Mouse (Mus musculus) urinary bladder, postnatal 10 days (tissue): ENCODE measurements around the gene Vmn2r12.
"Not testable (repeated sequence)": the region's sequence is repeated elsewhere in the genome, so short reads cannot be mapped to it uniquely, and the experiment has no call there.

Source experiments
- DNase-seq: peaks from one replicate; pipeline ENCODE4 v3.0.0; 2022; ENCODE audit warnings: low spot score

The Vmn2r12 gene

DNA sequence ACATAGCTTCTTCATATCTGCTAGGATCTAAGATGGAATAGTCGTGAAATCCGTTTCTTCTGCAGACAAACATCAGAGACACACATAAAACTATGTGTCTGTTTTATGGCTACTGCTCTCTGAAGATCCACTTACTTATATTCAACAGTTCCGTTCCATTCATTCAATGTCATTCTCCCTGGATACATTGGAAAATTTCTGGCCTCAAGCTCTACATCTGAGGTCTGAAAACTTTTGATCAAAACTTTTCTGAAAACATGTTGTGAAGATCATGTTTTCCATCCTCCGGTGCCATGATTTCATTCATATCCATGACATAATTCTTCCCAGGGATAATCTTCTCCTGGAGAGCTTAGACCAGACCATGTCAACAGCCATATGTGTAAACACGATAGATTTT is at the start of gene Vmn2r12:
TSS of gene Vmn2r12 (minus strand) at position 101 of the 400 bp plus-strand sequence.
- DNase-seq = not testable (repeated sequence)

DNA sequence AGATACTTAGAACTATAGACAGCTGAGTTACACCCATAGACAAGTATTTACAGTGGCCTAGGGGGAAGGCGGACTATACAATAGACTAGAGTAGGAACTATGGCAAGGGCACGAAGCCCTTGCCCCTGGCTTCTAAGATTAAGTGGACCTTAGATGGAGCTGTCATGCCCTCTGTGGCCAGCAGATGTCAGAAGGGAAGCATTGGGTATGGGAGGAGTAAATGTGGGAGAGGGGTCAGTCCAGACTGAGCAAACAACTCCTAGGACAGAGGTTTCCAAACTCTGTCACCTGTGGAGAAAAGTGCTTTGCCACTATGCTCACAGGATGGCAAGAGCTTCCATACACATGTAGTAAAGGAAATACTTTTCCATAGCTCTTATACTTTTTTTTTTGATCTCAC is 41.8 kb upstream of the Vmn2r12 start:
- DNase-seq = no peak

DNA sequence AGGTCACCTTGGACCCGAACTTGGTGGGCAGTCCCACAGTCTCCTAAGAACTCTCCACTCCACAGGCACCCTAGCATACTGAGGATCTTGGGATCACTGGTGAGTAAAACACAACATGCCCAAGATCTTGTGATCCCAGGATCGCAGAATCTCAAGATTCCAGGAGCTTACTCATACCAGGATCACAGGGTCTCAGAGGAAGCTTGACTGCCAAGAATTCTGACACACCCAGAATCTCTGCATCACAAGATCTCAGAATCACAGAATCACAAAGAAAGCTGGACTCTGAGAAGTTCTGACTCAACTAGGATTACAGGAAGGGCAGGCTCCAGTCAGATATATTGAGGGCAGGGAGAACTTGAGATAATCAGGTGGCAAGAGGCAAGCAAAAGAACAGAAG is 39.0 kb upstream of the Vmn2r12 start:
- no peak for DNase-seq

DNA sequence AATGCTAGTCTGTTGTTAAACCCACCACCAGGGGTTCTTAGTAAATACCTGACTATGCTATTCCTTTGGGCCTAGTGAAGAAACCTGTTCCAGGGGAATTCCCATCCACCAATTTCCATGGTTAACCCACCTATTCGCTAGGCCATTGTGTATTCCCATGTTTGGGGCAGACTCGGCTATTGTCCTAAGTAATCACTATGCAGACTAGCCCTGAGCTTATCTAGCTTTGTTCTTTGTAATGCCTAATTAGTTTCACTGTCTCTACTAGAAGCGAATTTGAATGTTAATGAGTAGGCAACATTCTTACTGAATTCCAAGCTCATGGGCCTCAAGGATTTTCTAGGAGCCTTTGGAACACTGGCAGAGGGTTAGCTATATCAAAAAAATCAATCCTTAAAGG is 1.3 kb downstream of the Vmn2r12 start:
- DNase-seq = not testable (repeated sequence)

DNA sequence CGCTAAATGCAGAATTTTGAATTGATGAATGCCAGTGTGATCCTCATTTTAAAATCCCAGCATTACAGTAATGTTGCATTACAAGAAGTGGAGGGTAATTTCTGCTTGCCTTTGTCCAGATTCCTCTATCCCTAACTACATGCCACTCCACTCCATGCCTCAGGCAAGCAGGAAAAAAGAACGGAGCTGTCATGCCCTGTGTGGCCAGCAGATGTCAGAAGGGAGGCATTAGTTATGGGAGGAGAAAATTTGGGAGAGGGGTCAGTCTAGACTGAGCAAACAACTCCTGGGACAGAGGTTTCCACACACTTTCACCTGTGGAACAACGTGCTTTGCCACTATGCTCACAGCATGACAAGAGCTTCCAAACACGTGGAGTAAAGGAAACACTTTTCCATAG is 25.7 kb downstream of the Vmn2r12 start:
- not testable (repeated sequence) for DNase-seq

DNA sequence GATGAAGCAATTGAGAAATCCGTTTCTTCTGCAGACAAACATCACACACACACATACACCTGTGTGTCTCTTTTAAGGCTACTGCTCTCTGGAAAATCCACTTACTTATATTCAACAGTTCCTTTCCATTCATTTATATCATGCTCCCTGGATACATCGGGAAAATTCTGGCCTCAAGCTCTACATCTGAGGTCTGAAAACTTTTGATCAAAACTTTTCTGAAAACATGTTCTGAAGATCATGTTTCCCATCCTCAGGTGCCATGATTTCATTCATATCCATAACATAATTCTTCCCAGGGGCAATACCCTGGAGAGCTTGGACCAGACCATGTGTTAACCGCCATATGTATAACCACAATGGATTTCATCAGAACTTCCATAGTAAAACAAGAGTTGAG is 38.3 kb downstream of the Vmn2r12 start, which contains the start of gene Vmn2r11:
TSS of gene Vmn2r11 (minus strand) at position 101 of the 400 bp plus-strand sequence.
- not testable (repeated sequence) for DNase-seq

DNA sequence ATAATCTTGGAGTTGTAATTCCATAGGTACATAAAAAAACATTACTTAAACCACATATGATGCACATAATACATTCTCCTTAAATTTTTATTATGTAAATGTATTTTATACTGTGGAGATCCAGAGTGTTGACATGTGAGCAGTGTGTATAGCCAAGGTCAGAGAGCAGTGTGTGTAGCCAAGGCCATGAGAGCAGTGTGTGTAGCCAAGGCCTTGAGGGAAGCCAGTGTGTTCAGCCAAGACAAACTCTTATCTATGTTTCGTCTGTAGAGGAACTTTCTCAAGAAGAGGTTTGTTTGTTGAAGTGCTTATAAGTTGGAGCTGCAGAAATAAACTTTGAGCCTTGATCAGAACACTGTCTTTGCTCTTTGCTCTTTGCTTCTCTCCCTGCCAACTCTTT is 42.5 kb downstream of the Vmn2r12 start:
- DNase-seq = no peak
